Mouse (Mus musculus) hindbrain, embryonic 11.5 days (tissue): Measurements from ENCODE around the gene Rabac1. TPM values are rescaled to one million over a fixed set of nuclear protein-coding genes. Genes with fewer than 3 reads are reported as not detected.
A peak's percentile ranks its signal among the peaks of the same experiment; 100 is the strongest.

Source experiments
- ATAC-seq: fragments of 200-750 bp; cut with Nextera tagmentation; 2 replicates; pipeline ENCODE4 v1.8.0; 2017; ENCODE audit warnings: mild to moderate bottlenecking, moderate TSS enrichment, moderate library complexity; ENCODE audit not compliant: low FRiP score
- DNase-seq: peaks from one replicate; pipeline ENCODE4 v3.0.0-alpha.2; 2015; ENCODE audit warnings: low spot score
- H3K27ac ChIP-seq: fragments of 300-500 bp; sonication (generic); 2 replicates; pipeline ENCODE4 v1.5.1; 2014; ENCODE audit warnings: mild to moderate bottlenecking, low read depth, low read length
- H3K27me3 ChIP-seq: fragments of 300-500 bp; sonication (generic); 2 replicates; pipeline ENCODE4 v1.6.1; 2014; ENCODE audit warnings: mild to moderate bottlenecking, low read length, moderate library complexity, mixed read lengths; ENCODE audit not compliant: control insufficient read depth, insufficient read depth
- H3K36me3 ChIP-seq: fragments of 300-500 bp; sonication (generic); 2 replicates; pipeline ENCODE4 v1.6.1; 2014; ENCODE audit warnings: mild to moderate bottlenecking, low read length, moderate library complexity, mixed read lengths; ENCODE audit not compliant: control insufficient read depth, insufficient read depth
- H3K4me1 ChIP-seq: fragments of 300-500 bp; sonication (generic); replicated peaks from 2 replicates; pipeline ENCODE4 v1.6.1; 2014; ENCODE audit warnings: low read length, mixed read lengths; ENCODE audit not compliant: control insufficient read depth, insufficient read depth
- H3K4me2 ChIP-seq: fragments of 300-500 bp; sonication (generic); replicated peaks from 2 replicates; pipeline ENCODE4 v1.6.1; 2014; ENCODE audit warnings: mild to moderate bottlenecking, low read depth, low read length
- H3K4me3 ChIP-seq: fragments of 300-500 bp; sonication (generic); 2 replicates; pipeline ENCODE4 v1.5.1; 2014; ENCODE audit warnings: low read depth, low read length
- H3K9ac ChIP-seq: fragments of 300-500 bp; sonication (generic); 2 replicates; pipeline ENCODE4 v1.6.1; 2014; ENCODE audit warnings: low read depth, low read length
- H3K9me3 ChIP-seq: fragments of 300-500 bp; sonication (generic); 2 replicates; pipeline ENCODE4 v1.6.1; 2016; ENCODE audit warnings: low read length; ENCODE audit not compliant: control insufficient read depth
- WGBS: fragments of 180-500 bp; shearing (Covaris S2); extraction: QIAGEN DNeasy Blood & Tissue Kit; methylation state at CpG from one replicate; pipeline ENCODE4 v1.1.7; 2014; 5-methylcytosine and 5-hydroxymethylcytosine counted together
- polyA plus RNA-seq: library from polyadenylated mRNA; unstranded; fragments of >200 nt; fragmentation: Nextera tagmentation; extraction: Ambion mirVana; gene quantifications from 2 replicates; pipeline ENCODE4 v1.2.1, GENCODE M21; 2014

Gene Rabac1
- polyA plus RNA-seq, 1 experiment from 2014 or later: 129 TPM

GRCm38 (mm10) chr7:24971261-24971971, 1.1 kb downstream of the Rabac1 start:
- Histone ChIP-seq H3K4me1 (peaks cover 3% of the 10 kb centered on the region; the same call in 1 of the 2 replicates), H3K27me3 (no peaks in the 10 kb centered on the region; the same call in 1 of the 2 replicates), H3K27ac (no peak overlapping the region), H3K4me2 (peak overlapping the region; percentile 89), H3K4me3 (peak overlapping the region; percentile 56), H3K9me3 (no peaks in the 10 kb centered on the region), H3K9ac (no peak overlapping the region; the same call in 1 of the 2 replicates), H3K36me3 (no peaks in the 10 kb centered on the region)
- peak; percentile 72 for DNase-seq
- ATAC-seq: peak; percentile 22; the same call in 1 of the 2 replicates
- 9% methylated on average over 17 of the region's 19 CpGs for WGBS

- no peaks in the 10 kb centered on the region for H3K9me3 ChIP-seq
- H3K36me3 ChIP-seq: no peaks in the 10 kb centered on the region
- H3K4me1 ChIP-seq: peaks cover 3% of the 10 kb centered on the region; the same call in 1 of the 2 replicates
- H3K4me2 ChIP-seq: no peak overlapping the region
- no peaks in the 10 kb centered on the region; the same call in 1 of the 2 replicates for H3K27me3 ChIP-seq
- no peak overlapping the region for H3K27ac ChIP-seq
- WGBS: 94% methylated on average over 3 of the region's 3 CpGs
- DNase-seq: no peak
- H3K4me3 ChIP-seq: no peak overlapping the region
- ATAC-seq: no peak
- no peak overlapping the region for H3K9ac ChIP-seq
These were observed 2.2 kb downstream of the Rabac1 start for GRCm38 (mm10) chr7:24970341-24970740.

GRCm38 (mm10) chr7:24969805-24970204, 2.7 kb downstream of the Rabac1 start:
- Histone ChIP-seq H3K4me2 (no peak overlapping the region), H3K4me1 (peaks cover 3% of the 10 kb centered on the region; the same call in 1 of the 2 replicates), H3K27me3 (no peaks in the 10 kb centered on the region; the same call in 1 of the 2 replicates), H3K9me3 (no peaks in the 10 kb centered on the region), H3K27ac (no peak overlapping the region), H3K4me3 (no peak overlapping the region), H3K36me3 (no peaks in the 10 kb centered on the region), H3K9ac (no peak overlapping the region)
- no peak for DNase-seq
- no peak for ATAC-seq
- 73% methylated on average over 12 of the region's 12 CpGs for WGBS

- no peak for ATAC-seq
- 72% methylated on average over 6 of the region's 6 CpGs for WGBS
These were observed 4.1 kb downstream of the Rabac1 start for GRCm38 (mm10) chr7:24968463-24968862.

GRCm38 (mm10) chr7:24967966-24968365, 4.6 kb downstream of the Rabac1 start:
- H3K27ac ChIP-seq: no peak overlapping the region
- no peaks in the 10 kb centered on the region for H3K36me3 ChIP-seq
- no peak overlapping the region for H3K4me3 ChIP-seq
- H3K27me3 ChIP-seq: no peaks in the 10 kb centered on the region
- no peaks in the 10 kb centered on the region for H3K9me3 ChIP-seq
- no peak overlapping the region for H3K9ac ChIP-seq
- 87% methylated on average over 8 of the region's 8 CpGs for WGBS
- no peak overlapping the region for H3K4me2 ChIP-seq
- DNase-seq: no peak
- ATAC-seq: no peak
- H3K4me1 ChIP-seq: peaks cover 3% of the 10 kb centered on the region; the same call in 1 of the 2 replicates

More at GRCm38 (mm10) chr7:24968463-24968862, 4.1 kb downstream of the Rabac1 start:
- no peak for DNase-seq
- Histone ChIP-seq H3K27ac (no peak overlapping the region), H3K4me3 (no peak overlapping the region), H3K4me1 (peaks cover 3% of the 10 kb centered on the region; the same call in 1 of the 2 replicates), H3K9ac (no peak overlapping the region), H3K27me3 (no peaks in the 10 kb centered on the region), H3K36me3 (no peaks in the 10 kb centered on the region), H3K9me3 (no peaks in the 10 kb centered on the region), H3K4me2 (no peak overlapping the region)

GRCm38 (mm10) chr7:24964897-24965535, 7.5 kb downstream of the Rabac1 start:
- ATAC-seq (peak; percentile 67), DNase-seq (peak; percentile 90)
- Histone ChIP-seq H3K36me3 (no peaks in the 10 kb centered on the region), H3K9ac (no peak overlapping the region), H3K27me3 (no peaks in the 10 kb centered on the region), H3K4me1 (no peaks in the 10 kb centered on the region), H3K4me3 (no peak overlapping the region), H3K4me2 (no peak overlapping the region), H3K27ac (no peak overlapping the region), H3K9me3 (no peaks in the 10 kb centered on the region)
- WGBS: 15% methylated on average over 5 of the region's 5 CpGs

- no peaks in the 10 kb centered on the region for H3K36me3 ChIP-seq
- H3K9me3 ChIP-seq: no peaks in the 10 kb centered on the region
- H3K4me2 ChIP-seq: no peak overlapping the region
- 84% methylated on average over 2 of the region's 2 CpGs for WGBS
- no peaks in the 10 kb centered on the region for H3K4me1 ChIP-seq
- no peak overlapping the region for H3K4me3 ChIP-seq
- H3K27me3 ChIP-seq: no peaks in the 10 kb centered on the region
- H3K9ac ChIP-seq: no peak overlapping the region
- no peak for DNase-seq
- no peak for ATAC-seq
- no peak overlapping the region for H3K27ac ChIP-seq
These were observed 8.3 kb downstream of the Rabac1 start for GRCm38 (mm10) chr7:24964288-24964687.

GRCm38 (mm10) chr7:24955226-24955625, 17.3 kb downstream of the Rabac1 start:
- ATAC-seq (no peak), DNase-seq (peak; percentile 37)
- peak overlapping the region; percentile 15; the same call in 1 of the 2 replicates for H3K9ac ChIP-seq
- H3K4me1 ChIP-seq: peaks cover 21% of the 10 kb centered on the region
- 1% methylated on average over 17 of the region's 33 CpGs for WGBS
- H3K27me3 ChIP-seq: peaks cover 51% of the 10 kb centered on the region
- H3K4me3 ChIP-seq: peak overlapping the region; percentile 31
- H3K27ac ChIP-seq: no peak overlapping the region
- no peaks in the 10 kb centered on the region for H3K36me3 ChIP-seq
- peak overlapping the region; percentile 56 for H3K4me2 ChIP-seq
- no peaks in the 10 kb centered on the region for H3K9me3 ChIP-seq
